In the genomic region with DNA sequence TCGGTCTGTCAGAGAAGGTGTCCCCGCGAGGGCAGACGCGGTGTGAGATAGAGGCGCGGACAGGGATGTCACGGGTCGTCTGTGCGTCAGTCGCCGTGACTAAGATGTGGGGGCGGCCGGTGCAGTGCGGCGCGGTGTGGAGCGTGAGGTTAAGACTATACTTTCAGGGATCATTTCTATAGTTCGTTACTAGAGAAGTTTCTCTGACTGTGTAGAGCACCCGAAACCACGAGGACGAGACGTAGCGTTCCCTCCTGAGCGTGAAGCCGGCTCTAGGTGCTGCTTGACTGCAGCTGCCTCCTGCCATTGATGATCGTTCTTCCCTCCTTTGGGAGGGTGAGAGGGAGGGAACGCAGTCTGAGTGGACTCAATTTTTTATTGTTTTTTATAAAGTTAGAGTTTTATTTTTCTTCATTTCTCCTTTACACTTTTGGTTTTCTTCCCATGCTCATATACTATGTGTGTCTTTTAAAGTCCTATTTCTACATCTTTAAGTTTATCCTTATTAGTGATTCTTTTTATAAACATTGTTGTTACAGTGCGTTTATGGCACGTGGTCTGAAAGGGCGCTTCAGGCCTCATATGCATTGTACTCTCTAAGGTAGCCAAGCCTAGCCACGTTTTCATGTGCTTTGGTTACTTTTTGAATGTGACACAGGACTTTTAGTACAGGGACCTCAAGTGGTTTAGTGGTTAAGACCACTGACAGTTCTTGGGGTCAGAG, we compare ENCODE assay signal across 8 mouse cellular contexts. TPM values are rescaled to one million over a fixed set of nuclear protein-coding genes. Genes with fewer than 3 reads are reported as not detected.
A peak's percentile ranks its signal among the peaks of the same experiment; 100 is the strongest.
DNase-seq lines count a peak whose midpoint lies in the region; ATAC-seq lines count a peak whose summit lies in the region.
"Not testable (repeated sequence)": the region's sequence is repeated elsewhere in the genome, so short reads cannot be mapped to it uniquely, and the experiment has no call there.

No protein-coding gene starts in this region.

- ATAC-seq in inflammation-experienced regulatory T-cells, adult 6 months: peak; percentile 77
- peak; percentile 50 for ATAC-seq in megakaryocyte, adult 5-6 weeks (ENCODE audit: poor library complexity, severe bottlenecking)

- DNase-seq in ZHBTc4 (ENCODE audit: low read depth, low spot score): peak; percentile 90
- DNase-seq in embryo, embryonic 10.5 days (ENCODE audit: low spot score): peak; percentile 92
- DNase-seq in gastrocnemius, postnatal 14 days: peak; percentile 36
- DNase-seq in left cerebral cortex, postnatal 14 days (ENCODE audit: low spot score in 2 of 2): peak; percentile 66 to 86
- DNase-seq in retina, postnatal 1 day: peak; percentile 98
- peak; percentile 88 for DNase-seq in yolk sac, embryonic 10.5 days (ENCODE audit: low spot score)

- intact Hi-C loops in gastrocnemius, postnatal 14 days (cut with DNase I; ENCODE audit: low total_unique reads); left cerebral cortex, postnatal 14 days (cut with DNase I): not testable (repeated sequence)

RNA-seq across cellular contexts. Expression of gene Tex14, which starts 43.8 kb away (rescaled TPM):
- total RNA-seq in gastrocnemius, postnatal 14 days (2021): under 1 TPM; 0.53 to 0.59 TPM
- polyA plus RNA-seq in inflammation-experienced regulatory T-cells, adult 6 months (2017; shearing (Covaris generic)): under 1 TPM in 2 of 3 experiments, not detected in 1; 0.34 to 0.60 TPM
- total RNA-seq in left cerebral cortex, postnatal 14 days (2021): under 1 TPM; 0.19 to 0.92 TPM
- 0.13 and 0.43 TPM in 2 replicates for total RNA-seq in megakaryocyte, adult 5-6 weeks (2015)
- total RNA-seq in megakaryocyte, adult 5-6 weeks (2017): 0.15 and 1.1 TPM in 2 replicates

RNA-seq across cellular contexts. Expression of gene Rad51c, which starts 43.9 kb away (rescaled TPM):
- total RNA-seq in gastrocnemius, postnatal 14 days (2021): under 1 TPM; 0.78 to 0.98 TPM
- 1 to 10 TPM; 1.6 to 5.3 (median 2.1) TPM for polyA plus RNA-seq in inflammation-experienced regulatory T-cells, adult 6 months (2017; shearing (Covaris generic))
- total RNA-seq in left cerebral cortex, postnatal 14 days (2021): 1 to 10 TPM; 4.7 to 5.5 TPM
- 4.6 and 4.8 TPM in 2 replicates for total RNA-seq in megakaryocyte, adult 5-6 weeks (2015)
- 5.2 and 5.7 TPM in 2 replicates for total RNA-seq in megakaryocyte, adult 5-6 weeks (2017)

Comparison
In these comparisons a context has a peak if more than half of its experiments do, and no peak if none do; other contexts are left out.
1. Peak in every context shown above with its lines: DNase-seq and ATAC-seq.
2. DNase-seq: peak in every context shown above with its lines; median percentile 98 in retina, postnatal 1 day; 92 in embryo, embryonic 10.5 days; 90 in ZHBTc4; 88 in yolk sac, embryonic 10.5 days; 76 in left cerebral cortex, postnatal 14 days; 36 in gastrocnemius, postnatal 14 days.